30 mouse cellular contexts compared by ENCODE assay signal in the genomic region with DNA sequence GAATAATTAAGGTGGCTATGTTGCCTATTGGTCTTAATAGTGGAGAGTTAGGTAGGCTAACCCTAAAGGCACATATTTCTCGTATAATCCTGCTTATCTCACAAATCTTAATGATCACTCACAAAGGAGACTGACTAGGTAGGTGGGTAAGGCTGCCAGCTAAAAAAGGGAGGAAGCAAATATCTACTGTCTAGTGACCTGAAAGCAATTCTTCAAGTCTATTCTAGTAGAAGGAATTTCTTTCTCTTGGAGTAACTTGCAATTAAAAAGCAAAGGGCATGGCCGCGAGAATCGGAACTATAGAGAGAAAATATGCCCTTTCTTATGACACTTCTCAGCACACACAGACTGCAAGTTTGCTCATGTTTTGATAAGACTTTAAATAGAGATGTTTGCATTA.
"Had no signal": no experiment of that assay in that cellular context is flagged by ENCODE, and none has a peak within 500 bp of the region (broad histone marks: within the 10 kb centered on the region; RNA-seq: fewer than 3 reads in every experiment).

No protein-coding gene starts in this region.

- H3K36me3 ChIP-seq: limb, embryonic 10.5 days; limb, embryonic 12.5 days; limb, embryonic 13.5 days; limb, embryonic 15.5 days; liver, embryonic 12.5 days; liver, embryonic 13.5 days; liver, embryonic 15.5 days; lung, embryonic 15.5 days; midbrain, embryonic 10.5 days; midbrain, embryonic 12.5 days; midbrain, embryonic 13.5 days; midbrain, embryonic 15.5 days had no signal

- H3K27ac ChIP-seq: left cerebral cortex, adult 2 months; limb, embryonic 10.5 days; limb, embryonic 12.5 days; limb, embryonic 13.5 days; limb, embryonic 15.5 days; liver, embryonic 12.5 days; liver, embryonic 13.5 days; liver, embryonic 14.5 days; liver, embryonic 15.5 days; macrophage; midbrain, embryonic 10.5 days; midbrain, embryonic 12.5 days; midbrain, embryonic 13.5 days; midbrain, embryonic 15.5 days had no signal

- H3K4me1 ChIP-seq: liver, embryonic 12.5 days; liver, embryonic 13.5 days; liver, embryonic 15.5 days had no signal

- H3K4me3 ChIP-seq: left cerebral cortex, adult 2 months; limb, embryonic 10.5 days; limb, embryonic 12.5 days; limb, embryonic 13.5 days; limb, embryonic 15.5 days; liver, embryonic 12.5 days; liver, embryonic 13.5 days; liver, embryonic 15.5 days; lung, embryonic 15.5 days; megakaryocyte, embryonic 14.5 days; midbrain, embryonic 10.5 days; midbrain, embryonic 12.5 days; midbrain, embryonic 13.5 days; midbrain, embryonic 15.5 days; myocyte had no signal

- H3K9ac ChIP-seq: limb, embryonic 12.5 days; limb, embryonic 13.5 days; limb, embryonic 15.5 days; liver, embryonic 12.5 days; liver, embryonic 13.5 days; liver, embryonic 14.5 days; liver, embryonic 15.5 days; lung, embryonic 14.5 days; lung, embryonic 15.5 days; midbrain, embryonic 12.5 days; midbrain, embryonic 13.5 days; midbrain, embryonic 15.5 days had no signal

- ATAC-seq: liver, embryonic 12.5 days; lung, postnatal 0 days had no signal

- H3K27me3 ChIP-seq: liver, embryonic 12.5 days; liver, embryonic 13.5 days; liver, embryonic 15.5 days; lung, embryonic 15.5 days; megakaryocyte, embryonic 14.5 days had no signal

- H3K9me3 ChIP-seq: limb, embryonic 10.5 days; limb, embryonic 12.5 days; limb, embryonic 13.5 days; limb, embryonic 15.5 days; liver, embryonic 12.5 days; liver, embryonic 13.5 days; liver, embryonic 15.5 days; lung, embryonic 15.5 days; megakaryocyte, embryonic 14.5 days; midbrain, embryonic 10.5 days; midbrain, embryonic 12.5 days; midbrain, embryonic 13.5 days; midbrain, embryonic 15.5 days had no signal

- H3K4me2 ChIP-seq: limb, embryonic 12.5 days; limb, embryonic 13.5 days; limb, embryonic 15.5 days; liver, embryonic 11.5 days; liver, embryonic 12.5 days; liver, embryonic 13.5 days; liver, embryonic 15.5 days; lung, embryonic 14.5 days; lung, embryonic 15.5 days; midbrain, embryonic 11.5 days; midbrain, embryonic 12.5 days; midbrain, embryonic 13.5 days; midbrain, embryonic 15.5 days had no signal

- DNase-seq: left cerebral cortex, postnatal 4 days; liver; liver, embryonic 13.5 days; lung, adult 18-20 months; lung, adult 2 months; lung, embryonic 14.5 days; lung, postnatal 10 days; lung, postnatal 14 days; lung, postnatal 36 days; lung, postnatal 4 days; midbrain, embryonic 14.5 days had no signal
